26 mouse cellular contexts compared by ENCODE assay signal in genomic region chr9:70894201-70894600, GRCm38 (mm10). TPM values are rescaled to one million over a fixed set of nuclear protein-coding genes. Genes with fewer than 3 reads are reported as not detected.
DNase-seq lines count a peak whose midpoint lies in the region; ATAC-seq and TF ChIP-seq lines count a peak whose summit lies in the region.
"Had no signal": no experiment of that assay in that cellular context is flagged by ENCODE, and none has a peak within 500 bp of the region (broad histone marks: within the 10 kb centered on the region; RNA-seq: fewer than 3 reads in every experiment).

No protein-coding gene starts in this region.

- DNase-seq in kidney, postnatal 4 days = no peak
- no peak for DNase-seq in stomach, postnatal 0 days (ENCODE audit: low spot score)
- no peak for DNase-seq in left cerebral cortex, adult 8-10 months (ENCODE audit: low spot score in 2 of 2)
- no peak for DNase-seq in hindbrain, embryonic 10.5 days (ENCODE audit: low spot score)
- DNase-seq: adrenal gland, postnatal 14 days; cerebellum, postnatal 10 days; embryo, embryonic 11 days; forebrain, postnatal 0 days; heart, postnatal 10 days; layer of hippocampus, postnatal 36 days; lung, embryonic 14.5 days; thymus, adult 18-20 months; thymus, postnatal 4 days had no signal

- H3K9me3 ChIP-seq in kidney, embryonic 16.5 days (ENCODE audit: low read length) = no peaks in the 10 kb centered on the region
- H3K9me3 ChIP-seq in stomach, embryonic 15.5 days = no peaks in the 10 kb centered on the region
- H3K9me3 ChIP-seq in stomach, postnatal 0 days (ENCODE audit: control insufficient read depth, low read length) = no peaks in the 10 kb centered on the region
- no peaks in the 10 kb centered on the region for H3K9me3 ChIP-seq in hindbrain, embryonic 10.5 days
- H3K9me3 ChIP-seq: hindbrain, embryonic 13.5 days; limb, embryonic 15.5 days had no signal

- no peak overlapping the region for H3K4me3 ChIP-seq in kidney, embryonic 16.5 days (ENCODE audit: low read length)
- H3K4me3 ChIP-seq in stomach, embryonic 15.5 days (replicated peaks) = no peak overlapping the region
- H3K4me3 ChIP-seq in stomach, postnatal 0 days (ENCODE audit: low read depth, low read length) = no peak overlapping the region
- no peak overlapping the region for H3K4me3 ChIP-seq in hindbrain, embryonic 10.5 days
- H3K4me3 ChIP-seq: hindbrain, embryonic 13.5 days; limb, embryonic 15.5 days had no signal

- H3K4me2 ChIP-seq in kidney, embryonic 16.5 days (replicated peaks; ENCODE audit: low read depth, low read length) = no peak overlapping the region
- H3K4me2 ChIP-seq in stomach, embryonic 15.5 days = no peak overlapping the region
- no peak overlapping the region for H3K4me2 ChIP-seq in stomach, postnatal 0 days (replicated peaks; ENCODE audit: low read depth)
- H3K4me2 ChIP-seq: heart, embryonic 11.5 days; hindbrain, embryonic 13.5 days; limb, embryonic 15.5 days; lung, embryonic 14.5 days; midbrain, embryonic 11.5 days had no signal

- H3K27ac ChIP-seq in kidney, embryonic 16.5 days (ENCODE audit: low read length) = no peak overlapping the region
- H3K27ac ChIP-seq in stomach, embryonic 15.5 days = peak overlapping the region; percentile 55
- H3K27ac ChIP-seq in stomach, postnatal 0 days (replicated peaks) = no peak overlapping the region
- no peak overlapping the region for H3K27ac ChIP-seq in hindbrain, embryonic 10.5 days
- H3K27ac ChIP-seq: hindbrain, embryonic 13.5 days; kidney, postnatal 0 days; macrophage had no signal

- H3K36me3 ChIP-seq in kidney, embryonic 16.5 days (ENCODE audit: insufficient read depth, low read length) = no peaks in the 10 kb centered on the region
- H3K36me3 ChIP-seq in stomach, embryonic 15.5 days = no peaks in the 10 kb centered on the region
- H3K36me3 ChIP-seq in stomach, postnatal 0 days (ENCODE audit: control insufficient read depth, insufficient read depth, low read length) = no peaks in the 10 kb centered on the region
- no peaks in the 10 kb centered on the region for H3K36me3 ChIP-seq in hindbrain, embryonic 10.5 days
- H3K36me3 ChIP-seq: hindbrain, embryonic 13.5 days; limb, embryonic 15.5 days had no signal

- no peak for TF ChIP-seq EP300 in stomach, postnatal 0 days (optimal IDR thresholded peaks at IDR 0.05)

- no peak overlapping the region for H3K9ac ChIP-seq in kidney, embryonic 16.5 days (replicated peaks; ENCODE audit: low read length)
- no peak overlapping the region for H3K9ac ChIP-seq in stomach, embryonic 15.5 days
- no peak overlapping the region for H3K9ac ChIP-seq in stomach, postnatal 0 days (ENCODE audit: low read length)
- H3K9ac ChIP-seq: forebrain, postnatal 0 days; hindbrain, embryonic 13.5 days; limb, embryonic 15.5 days; lung, embryonic 14.5 days had no signal

- 89% methylated on average over 1 of the region's 1 CpGs for WGBS in kidney, embryonic 16.5 days
- 100% methylated on average over 1 of the region's 1 CpGs for WGBS in stomach, embryonic 15.5 days
- 100% methylated on average over 1 of the region's 1 CpGs for WGBS in stomach, postnatal 0 days
- 91% methylated on average over 1 of the region's 1 CpGs for WGBS in hindbrain, embryonic 10.5 days

- H3K4me1 ChIP-seq in kidney, embryonic 16.5 days (ENCODE audit: insufficient read depth, low read length) = peaks cover 9% of the 10 kb centered on the region; the same call in 1 of the 2 replicates
- H3K4me1 ChIP-seq in stomach, embryonic 15.5 days = no peaks in the 10 kb centered on the region
- H3K4me1 ChIP-seq in stomach, postnatal 0 days (replicated peaks; ENCODE audit: control insufficient read depth, insufficient read depth) = no peaks in the 10 kb centered on the region
- H3K4me1 ChIP-seq in hindbrain, embryonic 10.5 days (replicated peaks) = no peaks in the 10 kb centered on the region
- H3K4me1 ChIP-seq: hindbrain, embryonic 13.5 days had no signal

- 0 out of 2 replicates have a peak, but pooled peaks have one; percentile 50 for ATAC-seq in kidney, embryonic 16.5 days (ENCODE audit: low FRiP score, low TSS enrichment)
- ATAC-seq in stomach, embryonic 15.5 days (ENCODE audit: insufficient read depth, low FRiP score, low read depth) = no peak
- ATAC-seq in stomach, postnatal 0 days (ENCODE audit: low FRiP score, low TSS enrichment) = no peak
- peak; percentile 69 for ATAC-seq in monocyte, adult 5-6 weeks (replicated peaks; ENCODE audit: insufficient number of reproducible peaks, low FRiP score, low TSS enrichment, poor library complexity, severe bottlenecking)
- ATAC-seq: activated CD4-positive, CD25-positive, alpha-beta regulatory T cell, adult 4 months; forebrain, postnatal 0 days; intestine, embryonic 16.5 days had no signal

- TF ChIP-seq CTCF in stomach, postnatal 0 days (IDR thresholded peaks at IDR 0.05; ENCODE audit: low read depth) = no peak

- no peaks in the 10 kb centered on the region for H3K27me3 ChIP-seq in kidney, embryonic 16.5 days (ENCODE audit: insufficient read depth, low read length)
- no peaks in the 10 kb centered on the region for H3K27me3 ChIP-seq in stomach, embryonic 15.5 days (replicated peaks)
- H3K27me3 ChIP-seq in stomach, postnatal 0 days (ENCODE audit: control insufficient read depth, insufficient read depth, low read length) = no peaks in the 10 kb centered on the region
- H3K27me3 ChIP-seq in hindbrain, embryonic 10.5 days (ENCODE audit: insufficient read depth, poor library complexity, severe bottlenecking) = no peaks in the 10 kb centered on the region
- H3K27me3 ChIP-seq: hindbrain, embryonic 13.5 days; limb, embryonic 15.5 days had no signal

RNA-seq across cellular contexts. Expression of gene Lipc, which starts 57.8 kb away (rescaled TPM):
- polyA plus RNA-seq in kidney, embryonic 16.5 days (2015; fragmentation: Nextera tagmentation; extraction: Ambion mirVana) = 0.89 and 2.4 TPM in 2 replicates
- 3.3 and 3.6 TPM in 2 replicates for polyA plus RNA-seq in stomach, embryonic 15.5 days (2015; fragmentation: Nextera tagmentation; extraction: Ambion mirVana)
- polyA plus RNA-seq in stomach, postnatal 0 days (2015; fragmentation: Nextera tagmentation; extraction: Ambion mirVana) = 1.2 and 1.4 TPM in 2 replicates
- total RNA-seq in monocyte, adult 5-6 weeks (2017) = 0.58 TPM in 1 of 3 replicates, not detected in the others
- under 1 TPM in 2 of 4 experiments, not detected in 2; 0.22 to 0.25 TPM for total RNA-seq in left cerebral cortex, adult 8-10 months (2022)
- polyA plus RNA-seq in hindbrain, embryonic 10.5 days (2016; fragmentation: Nextera tagmentation; extraction: Ambion mirVana) = not detected in 2 replicates
- total RNA-seq: gastrocnemius, adult 18-20 months had no signal
- polyA plus RNA-seq: C2C12; hindbrain, embryonic 13.5 days; midbrain, embryonic 11.5 days had no signal

Comparison
In these comparisons a context has a peak if more than half of its experiments do, and no peak if none do; other contexts are left out.
1. ATAC-seq: peak in kidney, embryonic 16.5 days (single experiment) and monocyte, adult 5-6 weeks (single experiment); none in stomach, embryonic 15.5 days (single experiment) and stomach, postnatal 0 days (single experiment).